ENCODE assay signal across 19 mouse cellular contexts in genomic region chr2:90893673-90894298, GRCm38 (mm10). TPM values are rescaled to one million over a fixed set of nuclear protein-coding genes. Genes with fewer than 3 reads are reported as not detected.
DNase-seq lines count a peak whose midpoint lies in the region; ATAC-seq and TF ChIP-seq lines count a peak whose summit lies in the region.
"Had no signal": no experiment of that assay in that cellular context is flagged by ENCODE, and none has a peak within 500 bp of the region (broad histone marks: within the 10 kb centered on the region; RNA-seq: fewer than 3 reads in every experiment).

No protein-coding gene starts in this region.

- peaks cover 14% of the 10 kb centered on the region for H3K4me1 ChIP-seq in forebrain, embryonic 10.5 days
- H3K4me1 ChIP-seq in forebrain, postnatal 0 days (ENCODE audit: insufficient read depth): peaks cover 12% of the 10 kb centered on the region
- peaks cover 48% of the 10 kb centered on the region for H3K4me1 ChIP-seq in liver, embryonic 16.5 days (ENCODE audit: control insufficient read depth, low read depth, low read length)

- H3K4me3 ChIP-seq in forebrain, embryonic 10.5 days: no peak overlapping the region
- H3K4me3 ChIP-seq in forebrain, postnatal 0 days (ENCODE audit: low read depth, low read length): no peak overlapping the region
- H3K4me3 ChIP-seq in liver, embryonic 16.5 days (ENCODE audit: low read depth, low read length): peak overlapping the region; percentile 23
- H3K4me3 ChIP-seq: limb, embryonic 10.5 days; megakaryocyte, embryonic 14.5 days had no signal

- peaks cover 34% of the 10 kb centered on the region for H3K27me3 ChIP-seq in forebrain, embryonic 10.5 days (ENCODE audit: poor library complexity, severe bottlenecking)
- peaks cover 3% of the 10 kb centered on the region; the same call in 1 of the 2 replicates for H3K27me3 ChIP-seq in forebrain, postnatal 0 days (ENCODE audit: insufficient read depth, low read length)
- peaks cover 17% of the 10 kb centered on the region for H3K27me3 ChIP-seq in liver, embryonic 16.5 days (ENCODE audit: control insufficient read depth, insufficient read depth, low read depth, low read length)

- no peak overlapping the region for H3K9ac ChIP-seq in forebrain, postnatal 0 days
- H3K9ac ChIP-seq in liver, embryonic 16.5 days (ENCODE audit: low read depth, low read length): peak overlapping the region; percentile 27; the same call in 1 of the 2 replicates
- H3K9ac ChIP-seq: hindbrain, embryonic 14.5 days; lung, embryonic 14.5 days had no signal

- no peak for TF ChIP-seq CTCF in forebrain, postnatal 0 days (IDR thresholded peaks at IDR 0.05; ENCODE audit: low read depth)

- no peak overlapping the region for H3K4me2 ChIP-seq in forebrain, postnatal 0 days (ENCODE audit: low read depth)
- H3K4me2 ChIP-seq in liver, embryonic 16.5 days (ENCODE audit: low read depth, low read length): peak overlapping the region; percentile 55
- H3K4me2 ChIP-seq: hindbrain, embryonic 14.5 days; lung, embryonic 14.5 days had no signal

- peak overlapping the region; percentile 56; the same call in 1 of the 2 replicates for H3K27ac ChIP-seq in forebrain, embryonic 10.5 days
- H3K27ac ChIP-seq in forebrain, postnatal 0 days (ENCODE audit: low read depth, low read length): no peak overlapping the region
- H3K27ac ChIP-seq in liver, embryonic 16.5 days (ENCODE audit: low read length): peak overlapping the region; percentile 86
- H3K27ac ChIP-seq: hindbrain, embryonic 14.5 days; limb, embryonic 10.5 days had no signal

- ATAC-seq in forebrain, postnatal 0 days: no peak
- peak; percentile 89 for ATAC-seq in liver, embryonic 16.5 days (ENCODE audit: low read depth)

- no peaks in the 10 kb centered on the region for H3K9me3 ChIP-seq in forebrain, embryonic 10.5 days
- no peaks in the 10 kb centered on the region for H3K9me3 ChIP-seq in forebrain, postnatal 0 days (ENCODE audit: low read length)
- no peaks in the 10 kb centered on the region for H3K9me3 ChIP-seq in liver, embryonic 16.5 days (replicated peaks; ENCODE audit: control insufficient read depth, low read length)
- H3K9me3 ChIP-seq: limb, embryonic 10.5 days; megakaryocyte, embryonic 14.5 days had no signal

- WGBS in forebrain, embryonic 10.5 days: 91% methylated on average over 6 of the region's 6 CpGs
- 94% methylated on average over 6 of the region's 6 CpGs for WGBS in forebrain, postnatal 0 days
- 37% methylated on average over 6 of the region's 6 CpGs for WGBS in liver, embryonic 16.5 days (ENCODE audit: insufficient replicate concordance)

- no peak for DNase-seq in forebrain, embryonic 10.5 days (ENCODE audit: extremely low spot score, low spot score)
- no peak for DNase-seq in forebrain, postnatal 0 days
- peak; percentile 22 to 33 for DNase-seq in spleen, postnatal 10 days (ENCODE audit: low spot score in 2 of 2)
- no peak for DNase-seq in spleen, postnatal 14 days (ENCODE audit: low spot score in 2 of 2)
- DNase-seq in cerebellum, adult 8-10 months: no peak
- DNase-seq in testis, postnatal 14 days (ENCODE audit: low spot score): no peak
- DNase-seq in adrenal gland, postnatal 10 days: no peak
- DNase-seq: cerebellum, adult 11-12 months; gastrocnemius, postnatal 14 days; kidney, adult 2 months; kidney, postnatal 36 days; layer of hippocampus, postnatal 36 days; lung, embryonic 14.5 days; right cerebral cortex, postnatal 25 days; thymus, postnatal 36 days had no signal

- peaks cover 65% of the 10 kb centered on the region for H3K36me3 ChIP-seq in forebrain, embryonic 10.5 days (replicated peaks)
- H3K36me3 ChIP-seq in forebrain, postnatal 0 days (ENCODE audit: insufficient read depth): peaks cover 36% of the 10 kb centered on the region
- peaks cover 18% of the 10 kb centered on the region for H3K36me3 ChIP-seq in liver, embryonic 16.5 days (ENCODE audit: control insufficient read depth, insufficient read depth)

RNA-seq across cellular contexts. Expression of gene C1qtnf4, which starts 8.1 kb away (rescaled TPM):
- 3.1 and 3.4 TPM in 2 replicates for polyA plus RNA-seq in forebrain, embryonic 10.5 days (2016; fragmentation: Nextera tagmentation; extraction: Ambion mirVana)
- total RNA-seq in forebrain, postnatal 0 days (2014; rRNA removed): 201 and 252 TPM in 2 replicates
- polyA plus RNA-seq in forebrain, postnatal 0 days (2015; fragmentation: Nextera tagmentation; extraction: Ambion mirVana): 185 and 189 TPM in 2 replicates
- 1.5 and 1.6 TPM in 2 replicates for polyA plus RNA-seq in liver, embryonic 16.5 days (2015; fragmentation: Nextera tagmentation; extraction: Ambion mirVana)
- total RNA-seq in adrenal gland, postnatal 10 days (2021): 1 to 10 TPM; 3.3 to 4.8 TPM

RNA-seq across cellular contexts. Expression of gene Kbtbd4, which starts 10.8 kb away (rescaled TPM):
- polyA plus RNA-seq in forebrain, embryonic 10.5 days (2016; fragmentation: Nextera tagmentation; extraction: Ambion mirVana): 59.1 and 61.4 TPM in 2 replicates
- 49.5 and 59.4 TPM in 2 replicates for total RNA-seq in forebrain, postnatal 0 days (2014; rRNA removed)
- polyA plus RNA-seq in forebrain, postnatal 0 days (2015; fragmentation: Nextera tagmentation; extraction: Ambion mirVana): 54.3 and 60.3 TPM in 2 replicates
- polyA plus RNA-seq in liver, embryonic 16.5 days (2015; fragmentation: Nextera tagmentation; extraction: Ambion mirVana): 15.7 TPM in 2 replicates
- total RNA-seq in adrenal gland, postnatal 10 days (2021): 10 to 100 TPM; 24.6 to 26.6 TPM

RNA-seq across cellular contexts. Expression of gene Ndufs3, which starts 10.8 kb away (rescaled TPM):
- polyA plus RNA-seq in forebrain, embryonic 10.5 days (2016; fragmentation: Nextera tagmentation; extraction: Ambion mirVana): 201 and 203 TPM in 2 replicates
- total RNA-seq in forebrain, postnatal 0 days (2014; rRNA removed): 156 and 190 TPM in 2 replicates
- 248 and 283 TPM in 2 replicates for polyA plus RNA-seq in forebrain, postnatal 0 days (2015; fragmentation: Nextera tagmentation; extraction: Ambion mirVana)
- 143 and 146 TPM in 2 replicates for polyA plus RNA-seq in liver, embryonic 16.5 days (2015; fragmentation: Nextera tagmentation; extraction: Ambion mirVana)
- total RNA-seq in adrenal gland, postnatal 10 days (2021): 100 to 1,000 TPM; 692 to 778 TPM

RNA-seq across cellular contexts. Expression of gene Celf1, which starts 46.4 kb away (rescaled TPM):
- polyA plus RNA-seq in forebrain, embryonic 10.5 days (2016; fragmentation: Nextera tagmentation; extraction: Ambion mirVana): 156 and 161 TPM in 2 replicates
- 74.5 and 83.7 TPM in 2 replicates for total RNA-seq in forebrain, postnatal 0 days (2014; rRNA removed)
- 56.9 and 72.2 TPM in 2 replicates for polyA plus RNA-seq in forebrain, postnatal 0 days (2015; fragmentation: Nextera tagmentation; extraction: Ambion mirVana)
- polyA plus RNA-seq in liver, embryonic 16.5 days (2015; fragmentation: Nextera tagmentation; extraction: Ambion mirVana): 46.8 and 47.9 TPM in 2 replicates
- 10 to 100 TPM; 74.7 to 87.0 TPM for total RNA-seq in adrenal gland, postnatal 10 days (2021)

RNA-seq across cellular contexts. Expression of gene Mtch2, which starts 46.8 kb away (rescaled TPM):
- 245 and 249 TPM in 2 replicates for polyA plus RNA-seq in forebrain, embryonic 10.5 days (2016; fragmentation: Nextera tagmentation; extraction: Ambion mirVana)
- 106 and 120 TPM in 2 replicates for total RNA-seq in forebrain, postnatal 0 days (2014; rRNA removed)
- polyA plus RNA-seq in forebrain, postnatal 0 days (2015; fragmentation: Nextera tagmentation; extraction: Ambion mirVana): 222 and 224 TPM in 2 replicates
- 109 and 117 TPM in 2 replicates for polyA plus RNA-seq in liver, embryonic 16.5 days (2015; fragmentation: Nextera tagmentation; extraction: Ambion mirVana)
- total RNA-seq in adrenal gland, postnatal 10 days (2021): 100 to 1,000 TPM; 412 to 444 TPM

Comparison
In these comparisons a context has a peak if more than half of its experiments do, and no peak if none do; other contexts are left out.
1. DNase-seq: peak in spleen, postnatal 10 days (2 of 2); none in forebrain, embryonic 10.5 days (single experiment), forebrain, postnatal 0 days (single experiment), spleen, postnatal 14 days (0 of 2), cerebellum, adult 8-10 months (single experiment), testis, postnatal 14 days (single experiment) and adrenal gland, postnatal 10 days (single experiment).
2. RNA of gene C1qtnf4, which starts 8.1 kb away (polyA plus RNA-seq): 185 to 189 TPM in forebrain, postnatal 0 days; 3.1 to 3.4 TPM in forebrain, embryonic 10.5 days and 1.5 to 1.6 TPM in liver, embryonic 16.5 days; every median in the first group is over 10 times any median in the second.